Mouse (Mus musculus): ENCODE measurements around the gene Dapk2.

GRCm38 (mm10) chr9:66181826-66182678, 24.0 kb downstream of the Dapk2 start:
- TF ChIP-seq POLR2A (IDR thresholded peaks at IDR 0.05; ENCODE audit: insufficient read depth, low read depth, low read length) (no peak), CTCF (IDR thresholded peaks at IDR 0.05; ENCODE audit: insufficient read depth, low read depth, low read length) (no peak)

Measured in olfactory bulb, adult 2 months (tissue).